Comparison of ENCODE assay signal across 1 mouse cellular context in genomic region chr15:92348453-92348852, GRCm38 (mm10). TPM values are rescaled to one million over a fixed set of nuclear protein-coding genes. Genes with fewer than 3 reads are reported as not detected.
"Had no signal": no experiment of that assay in that cellular context is flagged by ENCODE, and none has a peak within 500 bp of the region (broad histone marks: within the 10 kb centered on the region; RNA-seq: fewer than 3 reads in every experiment).

No protein-coding gene starts in this region.

RNA-seq across cellular contexts. Expression of gene Pdzrn4, which starts 48.2 kb away (rescaled TPM):
- polyA plus RNA-seq: inflammation-experienced regulatory T-cells, adult 6 months had no signal
